Mouse (Mus musculus) MEL (cell line): ENCODE measurements around the gene Edn2. TPM values are rescaled to one million over a fixed set of nuclear protein-coding genes. Genes with fewer than 3 reads are reported as not detected.

ENCODE experiments used
- DNase-seq: peaks from one replicate; pipeline ENCODE4 v3.0.0; 2011; ENCODE audit warnings: low read depth, low spot score
- H3K27ac ChIP-seq: 2 replicates; pipeline ENCODE4 v1.5.1; 2012; ENCODE audit warnings: low read depth, mild to moderate bottlenecking, control low read depth, low read length, moderate library complexity; ENCODE audit not compliant: control insufficient read depth
- H3K27me3 ChIP-seq, 2 experiments: fragments of 150-350 bp in 1 of 2; sonication (generic) in 1 of 2; 2 replicates each; pipeline ENCODE4 v1.6.1; 2012; ENCODE audit warnings: low read length in 2 of 2, mild to moderate bottlenecking in 2 of 2, improper control_type of control experiment in 1 of 2, moderate library complexity in 1 of 2; ENCODE audit not compliant: insufficient read depth in 2 of 2, control insufficient read depth in 1 of 2
- H3K36me3 ChIP-seq, 2 experiments: 2 replicates each; pipeline ENCODE4 v1.6.1; 2012 to 2014; ENCODE audit warnings: low read length in 2 of 2, improper control_type of control experiment in 1 of 2, inconsistent platforms in 1 of 2, mild to moderate bottlenecking in 1 of 2; ENCODE audit not compliant: insufficient read depth in 2 of 2, control insufficient read depth in 1 of 2
- H3K4me1 ChIP-seq, 2 experiments: fragments of 150-350 bp in 1 of 2; sonication (generic) in 1 of 2; 2 replicates each; pipeline ENCODE4 v1.6.1; 2012; ENCODE audit warnings: low read length in 2 of 2, improper control_type of control experiment in 1 of 2, mild to moderate bottlenecking in 1 of 2; ENCODE audit not compliant: insufficient read depth in 2 of 2, control insufficient read depth in 1 of 2
- H3K4me3 ChIP-seq, 2 experiments: fragments of 150-350 bp in 1 of 2; sonication (generic) in 1 of 2; 2 replicates each; pipeline ENCODE4 v1.5.1; 2012; ENCODE audit warnings: low read depth in 2 of 2, low read length in 2 of 2, mild to moderate bottlenecking in 2 of 2, moderate library complexity in 2 of 2, control low read depth in 1 of 2, improper control_type of control experiment in 1 of 2; ENCODE audit not compliant: control insufficient read depth in 1 of 2, insufficient read depth in 1 of 2
- H3K79me2 ChIP-seq: 2 replicates; pipeline ENCODE4 v1.6.1; 2012; ENCODE audit warnings: mild to moderate bottlenecking, low read length, moderate library complexity; ENCODE audit not compliant: control insufficient read depth, poor library complexity, insufficient read depth
- H3K9ac ChIP-seq: 2 replicates; pipeline ENCODE4 v1.6.1; 2012; ENCODE audit warnings: low read depth, mild to moderate bottlenecking, control low read depth, low read length, moderate library complexity; ENCODE audit not compliant: control insufficient read depth, poor library complexity, severe bottlenecking
- H3K9me3 ChIP-seq: fragments of 150-350 bp; sonication (generic); replicated peaks from 2 replicates; pipeline ENCODE4 v1.6.1; 2012; ENCODE audit warnings: mild to moderate bottlenecking, low read length, improper control_type of control experiment, moderate library complexity; ENCODE audit not compliant: insufficient read depth
- BHLHE40 ChIP-seq: IDR thresholded peaks from 2 replicates; pipeline ENCODE4 v1.6.1; 2012; ENCODE audit warnings: low read depth, mild to moderate bottlenecking, inconsistent platforms, low read length, improper control_type of control experiment, borderline replicate concordance
- CHD2 ChIP-seq: IDR thresholded peaks from 2 replicates; pipeline ENCODE4 v1.6.1; 2011; ENCODE audit warnings: low read length, improper control_type of control experiment
- CTCF ChIP-seq, 3 experiments: IDR thresholded peaks in 2 of 3; conservative IDR thresholded peaks in 1 of 3; 2 replicates each; pipeline ENCODE4 v1.5.1; 2011 to 2012; ENCODE audit warnings: low read length in 3 of 3, low read depth in 2 of 3, mild to moderate bottlenecking in 2 of 3, improper control_type of control experiment in 1 of 3, inconsistent platforms in 1 of 3, mixed read lengths in 1 of 3, moderate library complexity in 1 of 3; ENCODE audit not compliant: control insufficient read depth in 1 of 3, insufficient read depth in 1 of 3, poor library complexity in 1 of 3, severe bottlenecking in 1 of 3
- ELF1 ChIP-seq: IDR thresholded peaks from 2 replicates; pipeline ENCODE4 v1.6.1; 2014; ENCODE audit warnings: low read depth, mild to moderate bottlenecking, inconsistent platforms, low read length, improper control_type of control experiment, moderate library complexity
- ETS1 ChIP-seq: IDR thresholded peaks from 2 replicates; pipeline ENCODE4 v1.6.1; 2012; ENCODE audit warnings: low read depth, mild to moderate bottlenecking, inconsistent platforms, low read length, improper control_type of control experiment, moderate library complexity
- GABPA ChIP-seq: IDR thresholded peaks from 2 replicates; pipeline ENCODE4 v1.6.1; 2012; ENCODE audit warnings: low read depth, mild to moderate bottlenecking, inconsistent platforms, low read length, improper control_type of control experiment, moderate library complexity
- GATA1 ChIP-seq: IDR thresholded peaks from 2 replicates; pipeline ENCODE4 v1.6.1; 2011; ENCODE audit warnings: low read depth, low read length, improper control_type of control experiment
- HCFC1 ChIP-seq: IDR thresholded peaks from 2 replicates; pipeline ENCODE4 v1.6.1; 2012; ENCODE audit warnings: low read depth, mild to moderate bottlenecking, inconsistent platforms, low read length, improper control_type of control experiment, moderate library complexity
- KAT2A ChIP-seq: conservative IDR thresholded peaks from 2 replicates; pipeline ENCODE4 v1.6.1; 2012; ENCODE audit warnings: low read depth, low read length, improper control_type of control experiment, inconsistent platforms
- MAX ChIP-seq: IDR thresholded peaks from 2 replicates; pipeline ENCODE4 v1.6.1; 2011; ENCODE audit warnings: low read length, improper control_type of control experiment
- MAZ ChIP-seq: IDR thresholded peaks from 2 replicates; pipeline ENCODE4 v1.6.1; 2012; ENCODE audit warnings: low read depth, mild to moderate bottlenecking, inconsistent platforms, low read length, improper control_type of control experiment
- MEF2A ChIP-seq: IDR thresholded peaks from 2 replicates; pipeline ENCODE4 v1.6.1; 2014; ENCODE audit warnings: low read depth, mild to moderate bottlenecking, inconsistent platforms, low read length, improper control_type of control experiment; ENCODE audit not compliant: poor library complexity, insufficient replicate concordance, severe bottlenecking; ENCODE audit errors: extremely low read depth
- MYB ChIP-seq: IDR thresholded peaks from 2 replicates; pipeline ENCODE4 v1.6.1; 2011; ENCODE audit warnings: mild to moderate bottlenecking, low read depth, low read length, improper control_type of control experiment
- MYC ChIP-seq: IDR thresholded peaks from 2 replicates; pipeline ENCODE4 v1.6.1; 2011; ENCODE audit warnings: low read depth, mild to moderate bottlenecking, low read length, improper control_type of control experiment, moderate library complexity
- NELFE ChIP-seq: IDR thresholded peaks from 2 replicates; pipeline ENCODE4 v1.6.1; 2011; ENCODE audit warnings: low read depth, low read length, improper control_type of control experiment
- POLR2AphosphoS5 ChIP-seq: IDR thresholded peaks from 2 replicates; pipeline ENCODE4 v1.6.1; 2012; ENCODE audit warnings: low read depth, borderline replicate concordance, mild to moderate bottlenecking, inconsistent platforms, low read length, moderate library complexity, mixed read lengths
- RAD21 ChIP-seq: IDR thresholded peaks from 2 replicates; pipeline ENCODE4 v1.6.1; 2011; ENCODE audit warnings: mild to moderate bottlenecking, low read depth, low read length, improper control_type of control experiment
- RCOR1 ChIP-seq: IDR thresholded peaks from 2 replicates; pipeline ENCODE4 v1.6.1; 2012; ENCODE audit warnings: low read depth, mild to moderate bottlenecking, inconsistent platforms, low read length, improper control_type of control experiment
- SIN3A ChIP-seq: IDR thresholded peaks from 2 replicates; pipeline ENCODE4 v1.6.1; 2012; ENCODE audit warnings: low read length, improper control_type of control experiment, inconsistent platforms
- SMC3 ChIP-seq: IDR thresholded peaks from 2 replicates; pipeline ENCODE4 v1.6.1; 2011; ENCODE audit warnings: low read depth, low read length, improper control_type of control experiment
- TAL1 ChIP-seq: IDR thresholded peaks from 2 replicates; pipeline ENCODE4 v1.6.1; 2012; ENCODE audit warnings: mild to moderate bottlenecking, inconsistent platforms, low read length, moderate library complexity, mixed read lengths
- TCF12 ChIP-seq: IDR thresholded peaks from 2 replicates; pipeline ENCODE4 v1.6.1; 2014; ENCODE audit warnings: low read depth, mild to moderate bottlenecking, inconsistent platforms, low read length, improper control_type of control experiment, moderate library complexity
- USF1 ChIP-seq: IDR thresholded peaks from 2 replicates; pipeline ENCODE4 v1.6.1; 2014; ENCODE audit warnings: low read depth, mild to moderate bottlenecking, inconsistent platforms, low read length, improper control_type of control experiment, moderate library complexity
- USF2 ChIP-seq, 2 experiments: IDR thresholded peaks; 2 replicates each; pipeline ENCODE4 v1.6.1; 2011 to 2012; ENCODE audit warnings: improper control_type of control experiment in 2 of 2, low read length in 2 of 2, borderline replicate concordance in 1 of 2, inconsistent platforms in 1 of 2, low read depth in 1 of 2, mild to moderate bottlenecking in 1 of 2; ENCODE audit not compliant: insufficient read depth in 1 of 2
- ZC3H11A ChIP-seq: IDR thresholded peaks from 2 replicates; pipeline ENCODE4 v1.6.1; 2012; ENCODE audit warnings: low read depth, mild to moderate bottlenecking, inconsistent platforms, low read length, improper control_type of control experiment
- ZMIZ1 ChIP-seq: IDR thresholded peaks from 2 replicates; pipeline ENCODE4 v1.6.1; 2012; ENCODE audit warnings: low read depth, mild to moderate bottlenecking, inconsistent platforms, low read length, improper control_type of control experiment, moderate library complexity
- ZNF384 ChIP-seq: IDR thresholded peaks from 2 replicates; pipeline ENCODE4 v1.6.1; 2012; ENCODE audit warnings: low read depth, mild to moderate bottlenecking, inconsistent platforms, low read length, improper control_type of control experiment
- polyA plus RNA-seq, 2 experiments: library from polyadenylated mRNA; stranded (reverse) in 1 of 2; unstranded in 1 of 2; fragments of >175 nt in 1 of 2; fragments of >200 nt in 1 of 2; gene quantifications; 2 replicates each; pipeline versions ENCODE4 v1.2.1 to v1.2.4; 2012; ENCODE audit warnings: low replicate concordance in 2 of 2, low read depth in 1 of 2; ENCODE audit not compliant: insufficient read length in 2 of 2, insufficient read depth in 1 of 2, missing spikeins in 1 of 2
- total RNA-seq: library from RNA; depleted of rRNA; stranded (reverse); fragments of 300-350 nt; gene quantifications from 2 replicates; pipeline ENCODE4 v1.2.3, GENCODE M21; 2012; rRNA removed

Gene Edn2
- not detected in 2 replicates for total RNA-seq
- not detected for polyA plus RNA-seq

GRCm38 (mm10) chr4:120161166-120161949, at the start of gene Edn2:
Gene Edn2 (plus strand): TSS chr4:120161206.
- DNase-seq = no peak
- Histone ChIP-seq H3K9ac (no peak within 1 kb of the TSS), H3K79me2 (no peaks in the 10 kb centered on the region), H3K27ac (no peak within 1 kb of the TSS), H3K4me3 (no peak within 1 kb of the TSS), H3K4me1 (no peaks in the 10 kb centered on the region), H3K36me3 (no peaks in the 10 kb centered on the region), H3K27me3 (no peaks in the 10 kb centered on the region), H3K9me3 (no peaks in the 10 kb centered on the region)
- no peak for TF ChIP-seq ZMIZ1
- no peak for TF ChIP-seq MEF2A
- TF ChIP-seq NELFE = no peak
- TF ChIP-seq CTCF (IDR thresholded peaks at IDR 0.05 in 2 of 3, conservative IDR thresholded peaks at IDR 0.05 in 1 of 3; ENCODE audit: control insufficient read depth in 1 of 3, insufficient read depth in 1 of 3, low read depth in 2 of 3, low read length in 3 of 3, poor library complexity in 1 of 3, severe bottlenecking in 1 of 3) = no peak
- no peak for TF ChIP-seq MAZ
- no peak for TF ChIP-seq ZC3H11A
- no peak for TF ChIP-seq RCOR1
- TF ChIP-seq MYB = no peak
- TF ChIP-seq MAX = no peak
- no peak for TF ChIP-seq BHLHE40
- no peak for TF ChIP-seq ETS1
- TF ChIP-seq RAD21 = no peak
- TF ChIP-seq TCF12 = no peak
- TF ChIP-seq USF1 = no peak

GRCm38 (mm10) chr4:120115516-120115915, 45.5 kb upstream of the Edn2 start:
- Histone ChIP-seq H3K36me3 (no peaks in the 10 kb centered on the region), H3K9ac (no peak overlapping the region)

More at GRCm38 (mm10) chr4:120115516-120115915, 45.5 kb upstream of the Edn2 start:
- H3K4me1 ChIP-seq = no peaks in the 10 kb centered on the region
- no peaks in the 10 kb centered on the region for H3K27me3 ChIP-seq
- no peaks in the 10 kb centered on the region for H3K9me3 ChIP-seq
- no peak overlapping the region for H3K4me3 ChIP-seq
- no peak for TF ChIP-seq RAD21
- no peak for TF ChIP-seq BHLHE40
- no peak for TF ChIP-seq USF2 (IDR thresholded peaks at IDR 0.05; ENCODE audit: borderline replicate concordance in 1 of 2, insufficient read depth in 1 of 2, low read depth in 1 of 2, low read length in 2 of 2)
- no peak for TF ChIP-seq GABPA
- no peak for TF ChIP-seq USF1
- no peak for TF ChIP-seq ZNF384
- TF ChIP-seq GATA1 = no peak
- no peak for TF ChIP-seq ZC3H11A
- no peak for TF ChIP-seq MEF2A
- no peak for TF ChIP-seq HCFC1
- TF ChIP-seq CHD2 = no peak
- no peak for TF ChIP-seq SMC3
- TF ChIP-seq POLR2AphosphoS5 = no peak
- no peak for TF ChIP-seq KAT2A
- TF ChIP-seq ELF1 = no peak
- TF ChIP-seq RCOR1 = no peak
- no peak for TF ChIP-seq MYC
- no peak for TF ChIP-seq SIN3A
- no peak for TF ChIP-seq TAL1
- no peaks in the 10 kb centered on the region for H3K79me2 ChIP-seq
- no peak overlapping the region for H3K27ac ChIP-seq
- DNase-seq = no peak
